Mouse (Mus musculus): ENCODE measurements around the gene Camta1.

Camta1 gene

GRCm38 (mm10) chr4:151861806-151862739 lies at the start of gene Camta1:
Gene Camta1 (minus strand): TSS chr4:151861876.
- peak; percentile 100 for DNase-seq

- no peak for DNase-seq
Measured at GRCm38 (mm10) chr4:151908809-151909208, 47.1 kb upstream of the Camta1 start.

- no peak for DNase-seq
Measured at GRCm38 (mm10) chr4:151907577-151908343, 46.1 kb upstream of the Camta1 start.

- DNase-seq, result no peak
Measured at GRCm38 (mm10) chr4:151905621-151906020, 43.9 kb upstream of the Camta1 start.

GRCm38 (mm10) chr4:151904098-151904497 lies 42.4 kb upstream of the Camta1 start:
- DNase-seq, result peak; percentile 71 to 74

- DNase-seq, result peak; percentile 84 to 94
Measured at GRCm38 (mm10) chr4:151902689-151903241, 41.1 kb upstream of the Camta1 start.

- peak in 1 of 2 experiments; percentile 29 for DNase-seq
Measured at GRCm38 (mm10) chr4:151902046-151902688, 40.5 kb upstream of the Camta1 start.

- peak; percentile 57 to 70 for DNase-seq
Measured at GRCm38 (mm10) chr4:151901422-151901821, 39.7 kb upstream of the Camta1 start.

GRCm38 (mm10) chr4:151900735-151901134 lies 39.1 kb upstream of the Camta1 start:
- no peak for DNase-seq

- peak in 1 of 2 experiments; percentile 31 for DNase-seq
Measured at GRCm38 (mm10) chr4:151899707-151900384, 38.2 kb upstream of the Camta1 start.

GRCm38 (mm10) chr4:151898600-151899245 lies 37.0 kb upstream of the Camta1 start:
- no peak for DNase-seq

GRCm38 (mm10) chr4:151897069-151897617 lies 35.5 kb upstream of the Camta1 start:
- DNase-seq, result no peak

- DNase-seq, result no peak
Measured at GRCm38 (mm10) chr4:151895624-151896023, 33.9 kb upstream of the Camta1 start.

GRCm38 (mm10) chr4:151894926-151895325 lies 33.2 kb upstream of the Camta1 start:
- no peak for DNase-seq

GRCm38 (mm10) chr4:151893241-151893640 lies 31.6 kb upstream of the Camta1 start:
- peak in 1 of 2 experiments; percentile 42 for DNase-seq

- no peak for DNase-seq
Measured at GRCm38 (mm10) chr4:151881590-151881989, 19.9 kb upstream of the Camta1 start.

GRCm38 (mm10) chr4:151880044-151880690 lies 18.5 kb upstream of the Camta1 start:
- DNase-seq, result no peak

GRCm38 (mm10) chr4:151876400-151876799 lies 14.7 kb upstream of the Camta1 start:
- no peak for DNase-seq

GRCm38 (mm10) chr4:151863511-151863910 lies 1.8 kb upstream of the Camta1 start:
- no peak for DNase-seq

- no peak for DNase-seq
Measured at GRCm38 (mm10) chr4:151861471-151861805, 238 bp downstream of the Camta1 start.

All from kidney, postnatal 36 days (tissue).